Mouse (Mus musculus): ENCODE results near the gene Poc5.

- TF ChIP-seq CTCF (IDR thresholded peaks at IDR 0.05; ENCODE audit: control insufficient read depth, insufficient read depth, low read length) (no peak), POLR2A (IDR thresholded peaks at IDR 0.05; ENCODE audit: borderline replicate concordance, control insufficient read depth, low read depth, low read length) (no peak)
These were observed 38.0 kb downstream of the Poc5 start for GRCm38 (mm10) chr13:96426044-96426443.

Data from bone marrow, adult 2 months (tissue).